Mouse (Mus musculus): Measurements from ENCODE around the gene Akr1b10. TPM values are rescaled to one million over a fixed set of nuclear protein-coding genes. Genes with fewer than 3 reads are reported as not detected.

The Akr1b10 gene
- total and polyA plus RNA-seq, 3 experiments = 8.7 to 17.4 TPM; not detected in 1

GRCm38 (mm10) chr6:34441556-34442257 is 57.7 kb downstream of the Akr1b10 start:
- no peak for TF ChIP-seq NRF1 (IDR thresholded peaks at IDR 0.05; ENCODE audit: insufficient read depth, low read depth, low read length, poor library complexity, severe bottlenecking)
- no peak for TF ChIP-seq CTCF (IDR thresholded peaks at IDR 0.05 in 2 of 3, conservative IDR thresholded peaks at IDR 0.05 in 1 of 3; ENCODE audit: control insufficient read depth in 1 of 3, insufficient read depth in 1 of 3, low read depth in 2 of 3, low read length in 3 of 3, poor library complexity in 1 of 3, severe bottlenecking in 1 of 3)
- no peak overlapping the region for H3K4me3 ChIP-seq (ENCODE audit: control insufficient read depth in 1 of 2, insufficient read depth in 1 of 2, low read depth in 2 of 2, low read length in 2 of 2)
- no peaks in the 10 kb centered on the region for H3K36me3 ChIP-seq (ENCODE audit: control insufficient read depth in 1 of 2, insufficient read depth in 2 of 2, low read length in 2 of 2)
- no peak for DNase-seq (ENCODE audit: low read depth, low spot score)
- H3K9ac ChIP-seq (ENCODE audit: control insufficient read depth, low read depth, low read length, poor library complexity, severe bottlenecking) = no peak overlapping the region
- H3K79me2 ChIP-seq (ENCODE audit: control insufficient read depth, insufficient read depth, low read length, poor library complexity) = no peaks in the 10 kb centered on the region
- H3K4me1 ChIP-seq (ENCODE audit: control insufficient read depth in 1 of 2, insufficient read depth in 2 of 2, low read length in 2 of 2) = no peaks in the 10 kb centered on the region
- H3K27ac ChIP-seq (ENCODE audit: control insufficient read depth, low read depth, low read length) = no peak overlapping the region
- no peaks in the 10 kb centered on the region for H3K9me3 ChIP-seq (replicated peaks; ENCODE audit: insufficient read depth, low read length)
- no peaks in the 10 kb centered on the region; a peak in 2 of 4 replicates for H3K27me3 ChIP-seq (ENCODE audit: control insufficient read depth in 1 of 2, insufficient read depth in 2 of 2, low read length in 2 of 2)

GRCm38 (mm10) chr6:34443791-34444190 is 59.8 kb downstream of the Akr1b10 start:
- H3K27ac ChIP-seq (ENCODE audit: control insufficient read depth, low read depth, low read length) = no peak overlapping the region
- H3K9ac ChIP-seq (ENCODE audit: control insufficient read depth, low read depth, low read length, poor library complexity, severe bottlenecking) = no peak overlapping the region
- no peak overlapping the region for H3K4me3 ChIP-seq (ENCODE audit: control insufficient read depth in 1 of 2, insufficient read depth in 1 of 2, low read depth in 2 of 2, low read length in 2 of 2)
- no peaks in the 10 kb centered on the region; a peak in 1 of 4 replicates for H3K27me3 ChIP-seq (ENCODE audit: control insufficient read depth in 1 of 2, insufficient read depth in 2 of 2, low read length in 2 of 2)
- no peaks in the 10 kb centered on the region for H3K79me2 ChIP-seq (ENCODE audit: control insufficient read depth, insufficient read depth, low read length, poor library complexity)
- DNase-seq (ENCODE audit: low read depth, low spot score) = no peak
- H3K36me3 ChIP-seq (ENCODE audit: control insufficient read depth in 1 of 2, insufficient read depth in 2 of 2, low read length in 2 of 2) = no peaks in the 10 kb centered on the region
- H3K4me1 ChIP-seq (ENCODE audit: control insufficient read depth in 1 of 2, insufficient read depth in 2 of 2, low read length in 2 of 2) = no peaks in the 10 kb centered on the region
- TF ChIP-seq RAD21 (IDR thresholded peaks at IDR 0.05; ENCODE audit: low read depth, low read length) (no peak), SMC3 (IDR thresholded peaks at IDR 0.05; ENCODE audit: low read depth, low read length) (no peak), MAFK (IDR thresholded peaks at IDR 0.05; ENCODE audit: borderline replicate concordance, low read depth, low read length) (no peak), USF2 (IDR thresholded peaks at IDR 0.05; ENCODE audit: borderline replicate concordance in 1 of 2, insufficient read depth in 1 of 2, low read depth in 1 of 2, low read length in 2 of 2) (no peak), NRF1 (IDR thresholded peaks at IDR 0.05; ENCODE audit: insufficient read depth, low read depth, low read length, poor library complexity, severe bottlenecking) (no peak), ELF1 (IDR thresholded peaks at IDR 0.05; ENCODE audit: low read depth, low read length) (no peak), TCF12 (IDR thresholded peaks at IDR 0.05; ENCODE audit: low read depth, low read length) (no peak), ZKSCAN1 (IDR thresholded peaks at IDR 0.05; ENCODE audit: low read depth, low read length) (no peak)
- no peaks in the 10 kb centered on the region for H3K9me3 ChIP-seq (replicated peaks; ENCODE audit: insufficient read depth, low read length)

Other genes with a start within 250 kb of the Akr1b10 start
- 5.4 and 6.1 TPM in 2 replicates for gene Slc35b4, start 207.1 kb upstream of the Akr1b10 start, total RNA-seq (2012; rRNA removed)
- 10 to 100 TPM in 1 of 2 experiments, not detected in 1; 10.7 TPM for gene Slc35b4, start 207.1 kb upstream of the Akr1b10 start, polyA plus RNA-seq (2012; ENCODE audit: insufficient read depth in 1 of 2, insufficient read length in 2 of 2, low read depth in 1 of 2, low replicate concordance in 2 of 2, missing spikeins in 1 of 2)
- gene Akr1b3, start 66.7 kb upstream of the Akr1b10 start, total RNA-seq (2012; rRNA removed) = 110 and 122 TPM in 2 replicates
- gene Akr1b3, start 66.7 kb upstream of the Akr1b10 start, polyA plus RNA-seq (2012; ENCODE audit: insufficient read depth in 1 of 2, insufficient read length in 2 of 2, low read depth in 1 of 2, low replicate concordance in 2 of 2, missing spikeins in 1 of 2) = 100 to 1,000 TPM; 151 to 532 TPM
- gene Akr1b8, start 30.1 kb upstream of the Akr1b10 start, total RNA-seq (2012; rRNA removed) = not detected in 2 replicates
- not detected for gene Akr1b8, start 30.1 kb upstream of the Akr1b10 start, polyA plus RNA-seq (2012; ENCODE audit: insufficient read depth in 1 of 2, insufficient read length in 2 of 2, low read depth in 1 of 2, low replicate concordance in 2 of 2, missing spikeins in 1 of 2)
- not detected in 2 replicates for gene Akr1b7, start 28.1 kb downstream of the Akr1b10 start, total RNA-seq (2012; rRNA removed)
- gene Akr1b7, start 28.1 kb downstream of the Akr1b10 start, polyA plus RNA-seq (2012; ENCODE audit: insufficient read depth in 1 of 2, insufficient read length in 2 of 2, low read depth in 1 of 2, low replicate concordance in 2 of 2, missing spikeins in 1 of 2) = not detected
- 10.6 and 11.1 TPM in 2 replicates for gene Bpgm, start 92.0 kb downstream of the Akr1b10 start, total RNA-seq (2012; rRNA removed)
- gene Bpgm, start 92.0 kb downstream of the Akr1b10 start, polyA plus RNA-seq (2012; ENCODE audit: insufficient read depth in 1 of 2, insufficient read length in 2 of 2, low read depth in 1 of 2, low replicate concordance in 2 of 2, missing spikeins in 1 of 2) = 10 to 100 TPM in 1 of 2 experiments, not detected in 1; 14.1 TPM
- not detected in 2 replicates for gene Cald1, start 214.3 kb downstream of the Akr1b10 start, total RNA-seq (2012; rRNA removed)
- gene Cald1, start 214.3 kb downstream of the Akr1b10 start, polyA plus RNA-seq (2012; ENCODE audit: insufficient read depth in 1 of 2, insufficient read length in 2 of 2, low read depth in 1 of 2, low replicate concordance in 2 of 2, missing spikeins in 1 of 2) = not detected

Measured in MEL (cell line).